Mouse (Mus musculus) stomach, postnatal 0 days (tissue): ENCODE results near the gene Slc25a11.

Experiments
- CTCF ChIP-seq: IDR thresholded peaks from 2 replicates; pipeline ENCODE4 v1.5.1; 2016; ENCODE audit warnings: antibody characterized with exemption, low read depth, mild to moderate bottlenecking, moderate library complexity
- EP300 ChIP-seq: optimal IDR thresholded peaks from 2 replicates; pipeline ENCODE3; 2016; ENCODE audit warnings: antibody characterized with exemption

GRCm38 (mm10) chr11:70686901-70687566, 39.8 kb upstream of the Slc25a11 start:
- TF ChIP-seq CTCF (peak; percentile 47), EP300 (no peak)
